Mouse (Mus musculus) ES-E14 (cell line): ENCODE results near the gene Phb.

Experiments used
- CHD2 ChIP-seq: IDR thresholded peaks from 2 replicates; pipeline ENCODE4 v1.6.1; 2014; ENCODE audit warnings: mild to moderate bottlenecking, low read depth, low read length, inconsistent platforms
- MAFK ChIP-seq: IDR thresholded peaks from 2 replicates; pipeline ENCODE4 v1.6.1; 2014; ENCODE audit warnings: mild to moderate bottlenecking, low read depth, low read length, inconsistent platforms; ENCODE audit not compliant: insufficient read depth
- ZC3H11A ChIP-seq: IDR thresholded peaks from 2 replicates; pipeline ENCODE4 v1.6.1; 2012; ENCODE audit warnings: low read depth, mild to moderate bottlenecking, inconsistent platforms, low read length, borderline replicate concordance

DNA sequence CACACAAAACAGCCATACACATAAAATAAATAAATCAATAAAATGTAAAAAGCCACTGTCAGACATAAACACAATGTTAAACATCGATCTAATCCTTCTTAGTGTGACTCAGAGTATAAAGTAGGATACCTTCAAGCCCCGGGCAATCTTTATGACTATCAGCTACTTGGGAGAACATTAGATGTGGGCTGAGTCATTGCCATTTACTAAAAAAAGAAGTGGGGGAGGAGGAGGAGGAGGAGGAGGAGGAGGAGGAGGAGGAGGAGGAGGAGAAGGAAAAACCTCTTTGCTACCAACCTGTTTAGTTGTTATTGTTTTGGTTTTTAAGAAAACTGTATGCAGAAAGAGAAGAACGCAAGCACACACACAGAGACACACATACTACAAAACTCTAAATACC, 22.8 kb downstream of the Phb start:
- TF ChIP-seq MAFK, result no peak
- TF ChIP-seq CHD2, result no peak
- no peak for TF ChIP-seq ZC3H11A
